Mouse (Mus musculus) right cerebral cortex, postnatal 25 days (tissue): Measurements from ENCODE around the gene Osgin1.
A peak's percentile ranks its signal among the peaks of the same experiment; 100 is the strongest.

ENCODE experiments used
- DNase-seq: peaks from one replicate; pipeline ENCODE4 v3.0.0; 2022

The Osgin1 gene

GRCm38 (mm10) chr8:119433582-119434174 is at the start of gene Osgin1:
Osgin1 (plus strand) TSS chr8:119434124.
- DNase-seq = no peak

DNA sequence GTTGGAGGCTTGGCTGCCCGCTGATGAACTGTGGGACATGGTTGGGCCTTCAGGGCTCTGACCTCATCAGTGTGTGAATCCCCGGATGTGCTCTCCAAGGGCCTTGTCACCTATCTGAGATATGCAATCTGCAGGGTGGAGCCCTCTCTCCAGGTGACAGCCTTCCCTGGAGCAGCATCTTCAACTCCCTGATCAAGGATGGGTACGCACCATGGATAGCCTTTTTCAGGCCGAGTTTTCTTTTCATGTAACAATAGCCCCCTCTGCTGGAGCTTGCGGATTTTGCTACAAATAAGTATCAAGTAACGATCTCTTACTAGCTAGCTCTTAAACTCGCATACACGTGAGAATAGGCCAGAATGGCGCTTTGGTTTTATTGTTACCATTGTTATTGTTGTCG is 49.4 kb upstream of the Osgin1 start:
- DNase-seq = peak; percentile 48

- no peak for DNase-seq
Measured at GRCm38 (mm10) chr8:119385854-119386253, 48.1 kb upstream of the Osgin1 start.

DNA sequence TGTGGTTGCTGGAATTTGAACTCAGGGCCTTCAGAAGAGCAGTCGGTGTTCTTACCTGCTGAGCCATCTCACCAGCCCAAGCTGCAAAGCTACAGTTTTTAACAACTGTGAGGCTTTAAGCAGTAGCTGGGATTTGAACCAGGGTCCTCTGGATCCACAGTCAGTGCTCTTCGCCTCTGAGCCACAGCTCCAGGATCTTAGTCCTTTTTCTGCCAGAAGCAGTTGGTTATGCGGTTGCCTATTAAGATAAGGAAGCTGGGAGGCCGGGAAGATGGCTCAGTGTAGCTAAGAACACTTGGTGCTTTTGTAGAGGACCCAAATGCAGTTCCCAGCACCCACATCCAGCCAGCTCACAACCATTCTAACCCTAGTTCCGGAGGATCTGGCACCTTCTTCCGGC is 46.9 kb upstream of the Osgin1 start:
- DNase-seq = no peak

- no peak for DNase-seq
Measured at GRCm38 (mm10) chr8:119394097-119394496, 39.8 kb upstream of the Osgin1 start.

GRCm38 (mm10) chr8:119394524-119395026 is 39.3 kb upstream of the Osgin1 start, which contains the start of gene Mlycd:
Mlycd (plus strand) TSS chr8:119394878.
- peak; percentile 94 for DNase-seq

DNA sequence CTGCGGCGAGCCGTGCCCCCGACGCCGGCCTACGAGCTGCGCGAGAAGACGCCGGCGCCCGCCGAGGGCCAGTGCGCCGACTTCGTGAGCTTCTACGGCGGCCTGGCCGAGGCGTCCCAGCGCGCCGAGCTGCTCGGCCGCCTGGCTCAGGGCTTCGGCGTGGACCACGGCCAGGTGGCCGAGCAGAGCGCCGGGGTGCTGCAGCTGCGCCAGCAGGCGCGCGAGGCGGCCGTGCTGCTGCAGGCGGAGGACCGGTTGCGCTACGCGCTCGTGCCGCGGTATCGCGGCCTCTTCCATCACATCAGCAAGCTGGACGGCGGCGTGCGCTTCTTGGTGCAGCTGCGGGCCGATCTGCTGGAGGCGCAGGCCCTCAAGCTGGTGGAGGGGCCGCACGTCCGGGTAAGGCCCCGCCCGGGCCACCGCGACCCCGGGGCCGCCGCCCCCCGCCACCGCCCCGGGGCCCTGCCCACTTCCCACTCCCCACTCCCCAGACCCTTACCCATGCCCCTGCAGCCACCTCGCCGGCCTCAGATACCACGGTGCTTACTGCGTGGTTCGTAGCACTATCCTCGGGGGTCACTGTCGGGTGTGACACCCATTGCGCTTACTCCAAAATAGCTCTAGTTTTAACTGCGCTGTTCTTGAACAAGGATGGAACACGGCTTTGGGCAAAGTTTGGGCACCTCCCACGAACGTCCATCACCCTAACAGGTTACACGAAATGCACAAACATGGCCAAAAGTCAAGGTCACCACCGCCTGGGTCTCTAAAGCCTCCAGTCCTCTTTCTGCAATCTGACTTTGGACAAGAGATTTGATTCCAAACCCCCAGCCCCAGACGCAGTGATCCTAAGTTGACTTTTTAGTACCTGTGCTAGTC is 38.6 kb upstream of the Osgin1 start:
- DNase-seq = no peak

- no peak for DNase-seq
Measured at GRCm38 (mm10) chr8:119398558-119398957, 35.4 kb upstream of the Osgin1 start.

- DNase-seq = no peak
Measured at GRCm38 (mm10) chr8:119399255-119399654, 34.7 kb upstream of the Osgin1 start.

DNA sequence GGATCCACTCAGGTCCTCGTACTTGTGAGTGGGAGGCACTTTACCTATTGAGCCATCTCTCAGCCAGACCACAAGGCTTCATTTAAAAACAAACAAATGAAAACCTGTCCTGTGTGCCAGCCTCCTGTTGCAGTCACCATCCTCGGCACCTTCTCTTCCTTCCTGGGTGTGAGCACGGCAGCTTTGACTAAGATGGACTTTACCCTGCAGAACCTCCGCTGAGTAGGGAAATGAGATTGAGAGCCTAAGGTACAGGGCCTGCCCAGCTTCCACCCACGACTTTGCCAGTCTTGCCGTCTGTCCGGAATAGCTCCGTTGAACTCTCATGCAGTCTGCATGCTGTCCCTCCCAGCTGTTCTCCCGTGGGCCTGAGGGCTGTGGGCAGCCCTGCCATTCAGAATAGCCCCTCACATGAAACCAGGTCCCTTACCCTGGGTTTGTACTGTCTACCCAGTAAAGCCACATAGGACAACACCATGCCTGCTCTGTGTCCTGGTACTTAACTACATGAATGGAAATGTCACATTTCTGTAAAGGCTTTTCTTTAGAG is 33.7 kb upstream of the Osgin1 start:
- no peak for DNase-seq

DNA sequence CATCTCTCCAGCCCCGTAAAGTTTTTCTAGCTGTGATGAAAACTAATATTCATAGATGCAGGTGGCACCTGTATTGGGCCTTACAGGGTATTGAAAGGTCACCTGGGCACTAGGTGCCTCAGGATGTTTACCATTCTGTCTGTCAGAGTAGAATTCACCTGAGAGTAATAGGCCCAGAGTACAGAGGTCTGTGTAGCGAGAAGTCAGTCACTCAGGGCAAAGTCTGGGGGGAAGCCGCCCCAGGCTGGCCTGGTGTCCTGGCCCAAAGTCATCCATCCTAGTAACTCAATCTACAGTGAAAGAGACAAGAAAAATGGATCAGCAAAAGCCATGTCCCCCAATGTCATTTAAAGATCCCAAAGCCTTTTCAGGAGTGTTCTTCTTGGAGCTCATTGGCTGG is 33.0 kb upstream of the Osgin1 start:
- DNase-seq = no peak

- no peak for DNase-seq
Measured at GRCm38 (mm10) chr8:119403912-119404311, 30.0 kb upstream of the Osgin1 start.

- no peak for DNase-seq
Measured at GRCm38 (mm10) chr8:119404648-119405047, 29.3 kb upstream of the Osgin1 start.

- DNase-seq = no peak
Measured at GRCm38 (mm10) chr8:119408311-119408710, 25.6 kb upstream of the Osgin1 start.

DNA sequence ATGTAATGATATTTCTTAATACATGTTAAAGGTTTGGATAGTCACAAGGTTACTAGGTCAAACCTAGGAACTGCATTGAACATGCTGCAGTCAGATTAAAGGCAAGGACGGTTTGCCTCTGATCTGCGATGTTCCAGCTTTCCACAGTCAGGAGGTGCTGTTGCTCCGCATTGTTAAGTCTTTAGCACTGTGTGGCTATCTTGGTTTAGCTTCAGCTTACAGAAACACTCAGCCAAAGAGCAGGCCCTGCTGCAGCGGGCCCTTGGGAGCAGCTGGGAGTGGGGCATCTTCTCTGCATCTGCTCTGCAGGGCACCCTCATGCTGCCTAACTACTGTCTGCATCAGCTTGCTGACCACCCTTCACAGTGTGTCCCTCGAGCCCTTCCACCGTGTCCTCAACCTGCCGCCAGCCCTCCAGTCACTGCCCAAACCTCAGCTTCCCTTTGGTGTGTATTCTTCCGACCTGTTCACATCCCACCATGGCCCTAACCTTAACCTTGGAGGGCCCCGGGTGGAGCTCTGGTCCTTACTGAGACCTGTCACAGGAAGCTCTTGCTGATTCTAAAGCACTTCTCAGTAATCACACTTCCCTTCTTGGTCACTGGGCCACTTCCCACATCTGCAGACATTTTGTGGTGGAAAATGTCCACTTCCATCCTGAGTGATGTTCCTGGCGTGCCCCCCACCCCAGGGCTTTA is 21.7 kb upstream of the Osgin1 start:
- DNase-seq = no peak

GRCm38 (mm10) chr8:119412735-119413498 is 21.0 kb upstream of the Osgin1 start:
- peak; percentile 78 for DNase-seq

DNA sequence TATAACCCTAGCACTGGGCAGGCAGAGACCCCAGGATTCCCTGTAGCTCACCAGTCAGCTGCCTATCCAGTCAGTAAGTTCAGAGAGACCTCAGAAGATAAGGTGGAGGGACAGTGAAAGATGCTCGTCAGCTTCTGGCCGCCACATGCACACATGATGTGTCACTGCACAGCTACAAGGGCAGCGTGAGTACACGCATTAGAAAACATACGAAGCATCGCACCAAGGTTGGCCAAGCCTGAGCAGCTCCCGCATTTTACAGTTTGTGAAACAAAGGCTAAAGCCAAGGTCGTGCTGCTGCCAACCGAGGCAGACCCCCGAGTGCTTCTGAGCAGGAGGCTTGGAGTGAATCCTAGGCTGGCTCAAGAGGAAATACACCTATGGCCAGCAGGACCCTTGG is 20.3 kb upstream of the Osgin1 start:
- no peak for DNase-seq

- DNase-seq = no peak
Measured at GRCm38 (mm10) chr8:119420318-119420717, 13.6 kb upstream of the Osgin1 start.

DNA sequence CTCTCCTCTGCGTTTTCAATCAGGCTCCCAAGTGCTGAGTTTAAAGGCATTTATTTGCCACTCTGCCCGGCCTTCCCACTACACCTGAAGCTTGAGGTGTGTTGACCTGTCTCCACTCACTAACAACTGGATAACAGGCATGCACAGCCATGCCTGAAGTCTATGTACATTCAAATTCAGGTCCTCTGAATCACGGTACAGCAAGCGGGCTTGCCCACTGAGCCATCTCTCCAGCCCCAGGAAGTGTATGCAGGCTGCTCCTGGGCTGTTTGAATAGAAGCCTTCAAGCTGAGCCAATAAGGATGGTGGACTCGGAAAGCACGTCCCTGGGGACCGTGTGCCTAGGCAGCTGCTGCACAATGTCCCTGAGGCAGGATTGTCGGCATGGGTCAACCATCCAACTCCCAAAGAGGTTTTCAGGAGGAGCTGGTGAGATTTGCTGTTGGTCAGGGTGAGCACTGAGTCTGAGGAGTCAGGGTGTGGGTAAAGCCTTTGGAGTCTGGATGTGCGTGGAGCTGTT is 12.3 kb upstream of the Osgin1 start:
- DNase-seq = no peak

GRCm38 (mm10) chr8:119422123-119422711 is 11.7 kb upstream of the Osgin1 start:
- no peak for DNase-seq

DNA sequence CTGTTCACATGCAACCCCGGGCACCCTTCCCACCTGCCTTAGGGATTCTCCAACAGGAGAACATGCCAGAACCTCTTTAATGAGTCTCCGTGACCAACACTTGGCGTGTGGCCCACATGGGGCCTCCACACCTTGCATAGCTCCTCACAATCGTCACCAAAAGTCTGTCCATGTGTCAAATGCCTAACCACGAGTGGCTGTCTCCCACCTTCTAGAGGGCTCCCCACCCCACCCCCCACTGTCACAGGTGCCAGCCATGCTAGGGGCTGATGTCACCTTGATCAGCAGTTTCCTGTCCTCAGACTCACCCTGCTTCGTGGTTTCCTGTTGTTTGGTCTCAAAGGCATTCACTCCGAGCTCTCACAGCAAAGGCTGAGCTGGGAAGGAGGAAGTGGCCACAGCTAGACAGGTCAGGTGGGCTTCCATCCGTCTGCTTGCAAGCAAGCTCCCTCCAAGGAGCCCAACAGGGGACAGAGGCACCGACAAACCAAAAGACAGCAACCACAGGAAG is 10.2 kb upstream of the Osgin1 start:
- DNase-seq = no peak
